Mouse (Mus musculus): ENCODE results near the gene Olfr211. TPM values are rescaled to one million over a fixed set of nuclear protein-coding genes. Genes with fewer than 3 reads are reported as not detected.

The Olfr211 gene
- not detected in 2 replicates for polyA plus RNA-seq (2012)

GRCm38 (mm10) chr6:116488791-116489190, at the start of gene Olfr211:
Olfr211 (plus strand) TSS chr6:116489091.
- no peaks in the 10 kb centered on the region for H3K4me1 ChIP-seq (ENCODE audit: control insufficient read depth)
- H3K9me3 ChIP-seq (ENCODE audit: control insufficient read depth, low read length) = no peaks in the 10 kb centered on the region
- H3K27me3 ChIP-seq (ENCODE audit: control insufficient read depth) = no peaks in the 10 kb centered on the region
- no peak within 1 kb of the TSS for H3K4me3 ChIP-seq (replicated peaks)
- TF ChIP-seq GATA1 (IDR thresholded peaks at IDR 0.05; ENCODE audit: low read length) (no peak), TAL1 (IDR thresholded peaks at IDR 0.05; ENCODE audit: low read length) (no peak)
- H3K36me3 ChIP-seq (ENCODE audit: control insufficient read depth) = no peaks in the 10 kb centered on the region

- Histone ChIP-seq H3K9me3 (ENCODE audit: control insufficient read depth, low read length) (no peaks in the 10 kb centered on the region), H3K27me3 (ENCODE audit: control insufficient read depth) (no peaks in the 10 kb centered on the region), H3K36me3 (ENCODE audit: control insufficient read depth) (no peaks in the 10 kb centered on the region), H3K4me1 (ENCODE audit: control insufficient read depth) (no peaks in the 10 kb centered on the region; the same call in 1 of the 2 replicates), H3K4me3 (replicated peaks) (no peak overlapping the region)
- TF ChIP-seq TAL1 (IDR thresholded peaks at IDR 0.05; ENCODE audit: low read length) (no peak), GATA1 (IDR thresholded peaks at IDR 0.05; ENCODE audit: low read length) (no peak)
Observed at GRCm38 (mm10) chr6:116439531-116439930, 49.4 kb upstream of the Olfr211 start.

- TF ChIP-seq GATA1 (IDR thresholded peaks at IDR 0.05; ENCODE audit: low read length) (no peak), TAL1 (IDR thresholded peaks at IDR 0.05; ENCODE audit: low read length) (no peak)
- Histone ChIP-seq H3K27me3 (ENCODE audit: control insufficient read depth) (no peaks in the 10 kb centered on the region), H3K4me1 (ENCODE audit: control insufficient read depth) (no peaks in the 10 kb centered on the region; the same call in 1 of the 2 replicates), H3K4me3 (replicated peaks) (no peak overlapping the region), H3K36me3 (ENCODE audit: control insufficient read depth) (no peaks in the 10 kb centered on the region), H3K9me3 (ENCODE audit: control insufficient read depth, low read length) (no peaks in the 10 kb centered on the region)
Observed at GRCm38 (mm10) chr6:116440447-116440846, 48.4 kb upstream of the Olfr211 start.

- no peak for TF ChIP-seq GATA1 (IDR thresholded peaks at IDR 0.05; ENCODE audit: low read length)
- no peak for TF ChIP-seq TAL1 (IDR thresholded peaks at IDR 0.05; ENCODE audit: low read length)
- H3K4me1 ChIP-seq (ENCODE audit: control insufficient read depth) = no peaks in the 10 kb centered on the region; the same call in 1 of the 2 replicates
- no peak overlapping the region for H3K4me3 ChIP-seq (replicated peaks)
- no peaks in the 10 kb centered on the region for H3K9me3 ChIP-seq (ENCODE audit: control insufficient read depth, low read length)
- no peaks in the 10 kb centered on the region for H3K27me3 ChIP-seq (ENCODE audit: control insufficient read depth)
- H3K36me3 ChIP-seq (ENCODE audit: control insufficient read depth) = no peaks in the 10 kb centered on the region
Observed at GRCm38 (mm10) chr6:116440849-116441248, 48.0 kb upstream of the Olfr211 start.

GRCm38 (mm10) chr6:116455781-116456180, 33.1 kb upstream of the Olfr211 start:
- H3K9me3 ChIP-seq (ENCODE audit: control insufficient read depth, low read length) = no peaks in the 10 kb centered on the region
- H3K4me3 ChIP-seq (replicated peaks) = no peak overlapping the region
- peaks cover 16% of the 10 kb centered on the region for H3K27me3 ChIP-seq (ENCODE audit: control insufficient read depth)
- no peak for TF ChIP-seq GATA1 (IDR thresholded peaks at IDR 0.05; ENCODE audit: low read length)
- no peak for TF ChIP-seq TAL1 (IDR thresholded peaks at IDR 0.05; ENCODE audit: low read length)
- no peaks in the 10 kb centered on the region for H3K36me3 ChIP-seq (ENCODE audit: control insufficient read depth)
- H3K4me1 ChIP-seq (ENCODE audit: control insufficient read depth) = peaks cover 9% of the 10 kb centered on the region

GRCm38 (mm10) chr6:116456482-116456881, 32.4 kb upstream of the Olfr211 start:
- peaks cover 23% of the 10 kb centered on the region for H3K27me3 ChIP-seq (ENCODE audit: control insufficient read depth)
- TF ChIP-seq GATA1 (IDR thresholded peaks at IDR 0.05; ENCODE audit: low read length) (no peak), TAL1 (IDR thresholded peaks at IDR 0.05; ENCODE audit: low read length) (no peak)
- H3K4me1 ChIP-seq (ENCODE audit: control insufficient read depth) = peaks cover 11% of the 10 kb centered on the region

GRCm38 (mm10) chr6:116458728-116459127, 30.2 kb upstream of the Olfr211 start:
- Histone ChIP-seq H3K9me3 (ENCODE audit: control insufficient read depth, low read length) (no peaks in the 10 kb centered on the region), H3K36me3 (ENCODE audit: control insufficient read depth) (no peaks in the 10 kb centered on the region), H3K27me3 (ENCODE audit: control insufficient read depth) (peaks cover 32% of the 10 kb centered on the region), H3K4me1 (ENCODE audit: control insufficient read depth) (peaks cover 11% of the 10 kb centered on the region), H3K4me3 (replicated peaks) (no peak overlapping the region)
- no peak for TF ChIP-seq TAL1 (IDR thresholded peaks at IDR 0.05; ENCODE audit: low read length)
- no peak for TF ChIP-seq GATA1 (IDR thresholded peaks at IDR 0.05; ENCODE audit: low read length)

More at GRCm38 (mm10) chr6:116456482-116456881, 32.4 kb upstream of the Olfr211 start:
- Histone ChIP-seq H3K9me3 (ENCODE audit: control insufficient read depth, low read length) (no peaks in the 10 kb centered on the region), H3K4me3 (replicated peaks) (no peak overlapping the region), H3K36me3 (ENCODE audit: control insufficient read depth) (no peaks in the 10 kb centered on the region)

GRCm38 (mm10) chr6:116459232-116459631, 29.7 kb upstream of the Olfr211 start:
- peaks cover 11% of the 10 kb centered on the region for H3K4me1 ChIP-seq (ENCODE audit: control insufficient read depth)
- H3K27me3 ChIP-seq (ENCODE audit: control insufficient read depth) = peaks cover 32% of the 10 kb centered on the region
- no peak overlapping the region for H3K4me3 ChIP-seq (replicated peaks)
- H3K9me3 ChIP-seq (ENCODE audit: control insufficient read depth, low read length) = no peaks in the 10 kb centered on the region
- TF ChIP-seq GATA1 (IDR thresholded peaks at IDR 0.05; ENCODE audit: low read length) = no peak
- no peak for TF ChIP-seq TAL1 (IDR thresholded peaks at IDR 0.05; ENCODE audit: low read length)
- no peaks in the 10 kb centered on the region for H3K36me3 ChIP-seq (ENCODE audit: control insufficient read depth)

- Histone ChIP-seq H3K27me3 (ENCODE audit: control insufficient read depth) (peaks cover 32% of the 10 kb centered on the region), H3K36me3 (ENCODE audit: control insufficient read depth) (no peaks in the 10 kb centered on the region), H3K9me3 (ENCODE audit: control insufficient read depth, low read length) (no peaks in the 10 kb centered on the region), H3K4me1 (ENCODE audit: control insufficient read depth) (peaks cover 11% of the 10 kb centered on the region), H3K4me3 (replicated peaks) (peak within 1 kb of the TSS; percentile 33)
- TF ChIP-seq TAL1 (IDR thresholded peaks at IDR 0.05; ENCODE audit: low read length) = no peak
- no peak for TF ChIP-seq GATA1 (IDR thresholded peaks at IDR 0.05; ENCODE audit: low read length)
Observed at GRCm38 (mm10) chr6:116460544-116461283, 28.2 kb upstream of the Olfr211 start, which contains the start of gene Alox5. Alox5 (minus strand) TSS chr6:116461178.

Data from erythroblast, embryonic 14.5 days (primary cell).